Mouse (Mus musculus): ENCODE data around the gene Gpd1l. TPM values are rescaled to one million over a fixed set of nuclear protein-coding genes. Genes with fewer than 3 reads are reported as not detected.

The Gpd1l gene
- polyA plus RNA-seq, 1 experiment from 2014 or later: 15.2 TPM

DNA sequence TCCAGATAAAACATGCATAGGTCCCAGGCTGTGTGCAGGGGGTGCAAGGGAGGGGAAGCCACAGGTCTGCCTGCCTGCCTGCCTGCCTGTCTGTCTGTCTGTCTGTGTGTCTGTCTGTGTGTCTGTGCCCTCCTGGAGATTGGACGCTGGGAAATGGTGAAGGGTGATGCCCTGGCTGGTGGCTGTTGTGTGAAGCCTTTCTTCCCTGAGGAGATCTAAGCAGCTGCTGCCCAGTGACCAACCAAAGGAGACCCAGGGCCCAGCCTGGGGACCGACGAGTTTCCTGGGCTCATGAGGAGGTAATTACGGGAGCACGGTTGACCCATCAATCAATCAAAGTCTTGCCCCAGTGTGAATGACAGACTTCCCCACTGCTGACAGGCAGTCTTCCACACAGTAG, 11.6 kb downstream of the Gpd1l start:
- no peak for DNase-seq (ENCODE audit: low spot score)
- H3K27ac ChIP-seq (replicated peaks): no peak overlapping the region
- peaks cover 17% of the 10 kb centered on the region for H3K4me1 ChIP-seq
- no peaks in the 10 kb centered on the region for H3K9me3 ChIP-seq (replicated peaks)
- H3K4me3 ChIP-seq: no peak overlapping the region
- WGBS: 81% methylated on average over 5 of the region's 5 CpGs
- H3K36me3 ChIP-seq: peaks cover 12% of the 10 kb centered on the region
- no peaks in the 10 kb centered on the region for H3K27me3 ChIP-seq (ENCODE audit: low read depth, poor library complexity, severe bottlenecking)

DNA sequence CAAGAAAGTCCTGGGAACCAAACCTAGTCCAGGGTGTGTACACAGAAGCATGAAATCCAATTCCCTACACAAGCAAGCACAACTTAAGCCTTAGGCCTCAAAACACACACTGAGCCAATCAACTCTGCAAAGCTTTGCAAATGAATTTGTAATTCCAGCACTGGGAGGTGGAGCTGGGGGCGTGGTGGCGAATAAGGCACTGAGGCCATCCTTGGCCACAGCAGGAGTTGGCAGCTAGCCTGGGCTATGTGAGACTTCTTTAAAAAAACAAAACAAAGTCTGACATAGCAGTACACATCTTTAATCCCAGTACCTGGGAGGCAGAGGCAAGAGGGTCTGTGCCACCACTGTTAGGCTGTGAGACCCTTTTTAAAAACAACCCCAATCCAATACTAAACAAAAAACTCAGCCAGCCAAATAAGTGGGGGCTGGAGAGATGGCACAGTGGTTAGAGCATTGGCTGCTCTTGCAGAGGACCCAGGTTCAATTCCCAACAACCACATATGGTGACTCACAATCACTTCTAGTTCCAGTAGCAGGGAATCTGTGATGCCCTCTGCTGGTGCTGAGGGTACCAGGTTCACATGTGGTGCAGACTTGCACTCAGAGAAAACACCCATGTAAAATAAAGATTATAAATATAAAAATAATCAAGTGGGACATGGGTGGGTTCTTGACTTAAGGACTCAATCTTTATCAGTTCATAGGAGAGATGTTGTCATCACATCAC, 12.3 kb downstream of the Gpd1l start:
- Histone ChIP-seq H3K9me3 (replicated peaks) (no peaks in the 10 kb centered on the region), H3K36me3 (peaks cover 19% of the 10 kb centered on the region), H3K4me3 (no peak overlapping the region), H3K4me1 (peaks cover 17% of the 10 kb centered on the region), H3K27ac (replicated peaks) (no peak overlapping the region), H3K27me3 (ENCODE audit: low read depth, poor library complexity, severe bottlenecking) (no peaks in the 10 kb centered on the region)
- WGBS: 90% methylated on average over 2 of the region's 2 CpGs
- DNase-seq (ENCODE audit: low spot score): no peak

DNA sequence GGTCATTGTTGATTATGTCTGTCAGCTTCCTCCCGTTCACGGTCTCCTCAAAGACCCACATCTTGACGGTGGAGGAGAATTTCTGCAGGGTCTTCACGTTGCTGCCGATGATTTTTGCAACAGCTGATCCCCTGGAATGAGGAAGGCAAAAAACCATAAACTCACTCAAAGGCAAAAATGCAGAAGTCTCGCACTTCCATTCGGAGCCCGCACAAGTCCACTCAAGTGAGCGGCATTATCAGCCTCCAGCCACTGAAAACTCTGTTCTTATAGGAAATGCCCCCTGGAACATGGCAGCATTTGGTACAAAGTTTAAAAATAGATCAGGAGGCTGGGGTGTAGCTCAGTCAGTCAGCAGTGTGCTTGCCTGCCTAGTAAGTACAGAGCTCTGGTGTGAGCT, 13.2 kb downstream of the Gpd1l start:
- Histone ChIP-seq H3K36me3 (peaks cover 27% of the 10 kb centered on the region), H3K27me3 (ENCODE audit: low read depth, poor library complexity, severe bottlenecking) (no peaks in the 10 kb centered on the region), H3K4me3 (no peak overlapping the region), H3K9me3 (replicated peaks) (no peaks in the 10 kb centered on the region), H3K4me1 (peaks cover 17% of the 10 kb centered on the region), H3K27ac (replicated peaks) (no peak overlapping the region)
- WGBS: 93% methylated on average over 9 of the region's 9 CpGs
- no peak for DNase-seq (ENCODE audit: low spot score)

DNA sequence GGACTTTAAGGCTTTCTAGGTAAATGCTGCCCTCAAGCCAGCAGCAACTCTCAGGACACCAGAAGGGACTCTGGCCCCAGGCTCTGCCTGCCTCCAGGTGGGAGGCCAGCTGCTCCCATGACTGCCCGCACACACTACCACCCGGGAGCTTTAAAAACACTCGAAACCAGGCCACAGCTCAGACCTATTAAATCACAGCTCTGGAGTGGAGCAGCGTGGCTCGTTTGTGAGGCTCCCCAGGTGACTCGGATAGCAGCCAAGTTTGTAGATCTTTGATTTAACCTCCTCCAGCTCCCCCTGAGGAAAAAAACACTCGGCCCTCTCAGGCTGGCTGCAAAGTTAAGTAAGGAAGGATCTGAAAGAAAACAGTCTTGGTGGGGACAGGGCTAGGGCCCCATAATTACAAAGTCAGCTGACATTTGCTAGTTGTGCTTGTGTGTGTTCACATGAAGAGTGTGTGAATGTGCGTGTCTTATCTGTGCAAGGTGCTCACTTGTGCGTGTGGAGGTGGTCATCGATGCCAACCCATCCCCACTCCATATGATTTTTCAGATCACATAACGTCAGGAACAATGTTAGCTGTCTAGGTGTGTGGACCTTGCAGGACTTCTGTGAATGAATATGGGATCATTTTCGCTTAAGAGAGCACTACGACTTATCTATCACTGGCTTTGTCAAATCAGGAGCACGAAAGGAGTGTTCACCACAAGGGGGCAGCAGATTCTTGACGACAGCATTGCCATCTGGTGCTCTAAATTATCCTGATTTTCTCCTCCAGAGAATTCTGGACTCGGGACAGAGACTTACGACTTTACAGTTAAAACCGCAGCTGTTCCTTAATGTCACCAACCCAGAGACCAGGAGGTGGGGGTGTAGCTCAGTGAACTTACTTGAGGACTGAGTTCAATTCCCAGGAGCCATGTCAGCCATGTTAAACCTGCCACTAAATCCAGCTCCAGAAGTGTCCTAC, 20.8 kb downstream of the Gpd1l start:
- 66% methylated on average over 18 of the region's 18 CpGs for WGBS
- Histone ChIP-seq H3K9me3 (replicated peaks) (no peaks in the 10 kb centered on the region), H3K4me1 (no peaks in the 10 kb centered on the region), H3K27ac (replicated peaks) (no peak overlapping the region; the same call in 1 of the 2 replicates), H3K36me3 (peaks cover 52% of the 10 kb centered on the region), H3K4me3 (no peak overlapping the region), H3K27me3 (ENCODE audit: low read depth, poor library complexity, severe bottlenecking) (no peaks in the 10 kb centered on the region)
- DNase-seq (ENCODE audit: low spot score): peak; percentile 71

DNA sequence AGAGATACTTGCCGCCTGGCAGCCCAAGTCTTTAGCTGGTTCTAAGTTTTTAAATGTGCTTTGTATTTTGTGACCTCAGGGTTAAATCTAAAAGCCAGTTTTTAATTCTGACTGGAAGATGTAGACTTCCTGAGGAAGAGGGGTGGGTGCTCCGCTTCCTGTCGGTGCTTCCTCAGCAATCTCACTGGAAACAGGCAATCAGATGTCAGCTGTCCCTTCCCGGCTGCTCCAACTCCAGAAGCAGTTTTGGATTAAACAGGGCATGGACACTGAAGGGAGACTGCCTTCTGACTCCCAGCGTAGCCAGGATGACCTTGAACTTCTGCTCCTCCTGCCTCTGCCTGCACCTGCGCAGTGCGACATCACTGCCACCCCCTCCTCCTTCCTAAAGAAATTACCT, 26.3 kb downstream of the Gpd1l start:
- H3K27me3 ChIP-seq (ENCODE audit: low read depth, poor library complexity, severe bottlenecking): no peaks in the 10 kb centered on the region
- DNase-seq (ENCODE audit: low spot score): no peak
- H3K4me3 ChIP-seq: no peak overlapping the region
- H3K9me3 ChIP-seq (replicated peaks): no peaks in the 10 kb centered on the region
- no peak overlapping the region for H3K27ac ChIP-seq (replicated peaks)
- 86% methylated on average over 7 of the region's 7 CpGs for WGBS
- no peaks in the 10 kb centered on the region for H3K4me1 ChIP-seq
- H3K36me3 ChIP-seq: peaks cover 21% of the 10 kb centered on the region

DNA sequence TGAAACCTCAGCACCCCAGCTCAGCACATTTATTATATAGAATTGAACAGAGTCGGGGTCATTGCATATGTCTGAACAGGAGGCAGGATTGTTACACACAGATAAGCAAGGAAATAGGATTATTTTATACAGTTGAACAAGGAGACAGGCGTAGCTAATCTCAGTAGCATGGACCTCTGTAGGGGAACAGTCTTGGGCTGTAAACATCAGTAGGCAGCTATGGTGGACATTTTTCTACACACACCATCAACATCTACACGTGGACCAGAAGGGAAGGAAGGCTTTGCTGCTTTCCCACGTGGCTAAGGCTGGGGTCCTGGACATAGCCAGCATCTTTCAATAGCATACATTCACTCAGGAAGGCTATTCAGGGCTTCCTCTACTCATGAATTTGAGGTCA, 37.9 kb downstream of the Gpd1l start:
- DNase-seq (ENCODE audit: low spot score): no peak
- H3K9me3 ChIP-seq (replicated peaks): peaks cover 3% of the 10 kb centered on the region; the same call in 1 of the 2 replicates
- no peaks in the 10 kb centered on the region for H3K27me3 ChIP-seq (ENCODE audit: low read depth, poor library complexity, severe bottlenecking)
- no peak overlapping the region for H3K4me3 ChIP-seq
- WGBS: 74% methylated on average over 4 of the region's 4 CpGs
- no peak overlapping the region for H3K27ac ChIP-seq (replicated peaks)
- H3K4me1 ChIP-seq: no peaks in the 10 kb centered on the region
- H3K36me3 ChIP-seq: no peaks in the 10 kb centered on the region

DNA sequence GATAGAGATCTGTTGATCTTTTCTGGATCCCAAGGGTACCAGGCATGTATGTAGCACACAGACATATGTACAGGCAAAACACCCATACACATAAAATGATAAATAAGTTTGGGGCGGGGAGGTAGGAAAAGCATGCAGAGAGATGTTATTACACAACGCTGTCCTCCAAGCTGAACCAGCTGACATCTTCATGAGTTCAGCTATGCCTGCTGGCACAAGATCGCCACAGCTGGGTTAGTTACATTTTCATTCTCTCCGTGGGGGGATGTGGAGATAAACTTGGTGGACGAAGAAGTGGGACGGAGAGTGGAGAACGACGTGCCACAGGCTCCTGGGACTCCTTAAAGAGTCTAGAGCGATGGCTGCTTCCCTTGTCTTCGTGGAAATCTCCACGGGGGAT, 40.8 kb downstream of the Gpd1l start:
- H3K4me3 ChIP-seq: no peak overlapping the region
- DNase-seq (ENCODE audit: low spot score): no peak
- 87% methylated on average over 11 of the region's 11 CpGs for WGBS
- peaks cover 3% of the 10 kb centered on the region; the same call in 1 of the 2 replicates for H3K9me3 ChIP-seq (replicated peaks)
- no peaks in the 10 kb centered on the region for H3K36me3 ChIP-seq
- H3K4me1 ChIP-seq: 0 out of 2 replicates have a peak, but pooled peaks cover 2% of the 10 kb centered on the region
- no peak overlapping the region for H3K27ac ChIP-seq (replicated peaks)
- no peaks in the 10 kb centered on the region for H3K27me3 ChIP-seq (ENCODE audit: low read depth, poor library complexity, severe bottlenecking)

DNA sequence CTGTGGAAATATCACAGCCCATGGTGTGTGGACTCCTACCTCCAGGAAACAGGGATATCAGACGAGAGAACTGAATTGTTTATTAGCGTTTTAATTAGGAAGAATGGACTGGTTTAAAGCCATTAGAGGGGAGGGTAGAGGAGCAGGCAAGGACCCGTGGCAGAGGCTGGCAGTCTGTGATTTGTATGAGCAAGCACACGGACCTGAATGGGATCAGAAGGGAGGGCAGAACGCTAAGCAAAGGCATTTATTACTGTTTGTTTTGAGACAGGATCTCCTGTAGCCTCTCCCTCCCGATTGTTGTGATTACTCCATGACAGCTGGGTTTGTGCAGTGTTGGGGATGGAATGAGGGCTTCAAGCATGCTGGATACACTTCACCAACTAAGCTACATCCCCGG, 43.4 kb downstream of the Gpd1l start:
- Histone ChIP-seq H3K36me3 (no peaks in the 10 kb centered on the region), H3K27ac (replicated peaks) (no peak overlapping the region), H3K27me3 (ENCODE audit: low read depth, poor library complexity, severe bottlenecking) (no peaks in the 10 kb centered on the region), H3K4me1 (peaks cover 11% of the 10 kb centered on the region; the same call in 1 of the 2 replicates), H3K9me3 (replicated peaks) (peaks cover 3% of the 10 kb centered on the region; the same call in 1 of the 2 replicates), H3K4me3 (no peak overlapping the region)
- DNase-seq (ENCODE audit: low spot score): no peak
- WGBS: 66% methylated on average over 7 of the region's 7 CpGs

DNA sequence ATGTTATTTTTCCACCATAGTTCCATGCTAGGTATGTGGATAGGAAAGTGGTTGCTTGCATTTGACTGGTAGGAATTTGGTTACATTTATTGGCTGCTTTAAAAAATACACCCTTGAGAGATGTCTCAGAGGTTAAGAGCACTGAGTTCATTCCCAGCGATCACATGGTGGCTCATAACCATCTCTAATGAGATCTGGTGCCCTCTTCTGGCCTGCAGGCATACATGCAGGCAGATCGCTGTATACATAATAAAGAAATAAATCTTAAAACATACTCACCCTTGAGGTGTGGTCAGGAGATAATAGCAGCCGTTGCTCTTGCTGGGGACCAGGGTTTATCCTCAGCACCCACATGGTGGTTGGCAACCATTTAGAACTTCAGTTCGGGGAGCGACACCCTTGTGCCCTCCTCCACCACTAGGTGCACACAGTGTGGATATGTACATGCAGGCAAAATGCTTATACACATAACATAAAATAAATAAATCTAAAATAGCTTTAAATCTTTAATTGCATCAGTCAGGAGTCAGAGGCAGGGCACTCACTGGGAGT, 44.9 kb downstream of the Gpd1l start:
- DNase-seq (ENCODE audit: low spot score): no peak
- peaks cover 11% of the 10 kb centered on the region; the same call in 1 of the 2 replicates for H3K4me1 ChIP-seq
- no peaks in the 10 kb centered on the region for H3K27me3 ChIP-seq (ENCODE audit: low read depth, poor library complexity, severe bottlenecking)
- no peaks in the 10 kb centered on the region for H3K36me3 ChIP-seq
- WGBS: 84% methylated on average over 5 of the region's 5 CpGs
- H3K4me3 ChIP-seq: no peak overlapping the region
- no peak overlapping the region for H3K27ac ChIP-seq (replicated peaks)
- no peaks in the 10 kb centered on the region; the same call in 1 of the 2 replicates for H3K9me3 ChIP-seq (replicated peaks)

DNA sequence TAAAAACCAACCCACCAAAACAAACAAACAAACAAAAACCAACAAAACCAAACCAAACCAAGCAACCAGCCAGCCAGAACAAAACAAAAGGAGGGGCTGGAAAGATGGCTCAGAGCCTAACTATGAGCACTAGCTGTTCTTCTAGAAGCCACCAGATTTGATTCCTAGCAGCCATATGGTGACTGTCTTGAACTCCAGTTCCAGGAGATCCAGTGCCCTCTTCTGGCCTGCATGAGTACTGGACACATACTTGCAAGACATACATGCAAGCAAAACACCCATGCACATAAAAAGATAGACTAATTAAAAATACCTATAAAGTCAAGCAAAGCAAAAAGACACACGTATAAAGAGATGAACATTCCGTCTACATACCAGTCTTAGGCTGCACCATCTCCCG, 46.1 kb downstream of the Gpd1l start:
- Histone ChIP-seq H3K4me3 (no peak overlapping the region), H3K27me3 (ENCODE audit: low read depth, poor library complexity, severe bottlenecking) (no peaks in the 10 kb centered on the region), H3K9me3 (replicated peaks) (no peaks in the 10 kb centered on the region; the same call in 1 of the 2 replicates), H3K4me1 (peaks cover 11% of the 10 kb centered on the region; the same call in 1 of the 2 replicates), H3K27ac (replicated peaks) (no peak overlapping the region), H3K36me3 (no peaks in the 10 kb centered on the region)
- WGBS: 87% methylated on average over 3 of the region's 3 CpGs
- peak; percentile 27 for DNase-seq (ENCODE audit: low spot score)

DNA sequence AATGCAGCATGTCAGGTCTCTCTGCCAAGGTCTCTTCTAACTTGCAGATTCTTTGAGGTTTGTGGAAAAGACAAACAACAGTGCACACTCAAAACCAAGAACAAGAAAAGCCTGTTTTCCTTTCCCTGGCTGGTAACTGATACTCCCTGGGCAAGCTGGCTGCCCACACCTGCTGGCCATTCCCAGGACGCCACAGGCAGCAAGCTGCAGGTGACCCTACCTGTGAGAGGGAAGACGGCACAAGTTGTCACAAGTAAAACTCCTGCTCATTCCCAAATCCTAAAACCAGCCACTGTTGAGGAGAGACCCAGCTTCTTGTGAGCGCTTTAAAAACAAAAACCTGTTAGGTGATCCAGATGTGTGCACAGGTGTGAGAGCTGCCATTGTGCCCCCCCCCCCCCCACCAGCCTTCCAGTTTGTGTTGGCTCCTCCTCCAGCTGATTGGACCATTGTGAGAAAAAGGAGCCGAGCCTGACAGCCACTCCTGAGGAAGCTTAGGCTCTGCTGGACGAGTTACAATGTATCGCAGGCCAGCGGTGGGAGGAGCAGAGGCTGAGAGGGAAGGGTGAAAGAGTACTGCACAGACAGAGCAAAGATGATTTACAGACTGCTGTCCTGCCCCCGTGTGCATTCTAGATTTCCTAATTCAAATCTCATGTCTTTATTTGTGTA, 47.7 kb downstream of the Gpd1l start:
- H3K4me3 ChIP-seq: no peak overlapping the region
- H3K27ac ChIP-seq (replicated peaks): no peak overlapping the region
- DNase-seq (ENCODE audit: low spot score): no peak
- H3K36me3 ChIP-seq: no peaks in the 10 kb centered on the region
- H3K27me3 ChIP-seq (ENCODE audit: low read depth, poor library complexity, severe bottlenecking): no peaks in the 10 kb centered on the region
- H3K4me1 ChIP-seq: peaks cover 11% of the 10 kb centered on the region; the same call in 1 of the 2 replicates
- H3K9me3 ChIP-seq (replicated peaks): no peaks in the 10 kb centered on the region; the same call in 1 of the 2 replicates
- WGBS: 28% methylated on average over 8 of the region's 8 CpGs

DNA sequence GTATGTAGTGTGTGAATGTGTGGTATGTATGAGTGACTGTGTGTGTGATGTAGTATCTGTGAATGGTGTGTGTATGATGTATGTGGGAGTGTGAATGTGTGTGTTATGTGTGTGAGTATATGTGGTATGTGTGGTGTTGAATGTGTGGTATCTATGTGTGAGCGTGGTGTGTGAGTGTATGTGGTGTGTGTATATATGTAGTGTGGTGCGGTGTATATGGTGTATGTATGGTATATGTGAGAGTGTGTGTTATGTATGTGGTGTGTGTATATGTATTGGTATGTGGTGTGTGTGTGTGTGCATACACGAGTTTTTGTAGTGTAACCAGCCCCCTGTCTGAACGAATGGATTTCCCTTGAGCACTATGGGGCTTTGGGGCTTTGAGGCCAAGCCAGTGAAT, 48.2 kb downstream of the Gpd1l start:
- WGBS: 84% methylated on average over 4 of the region's 4 CpGs
- Histone ChIP-seq H3K4me3 (no peak overlapping the region), H3K4me1 (peaks cover 11% of the 10 kb centered on the region; the same call in 1 of the 2 replicates), H3K27me3 (ENCODE audit: low read depth, poor library complexity, severe bottlenecking) (no peaks in the 10 kb centered on the region), H3K27ac (replicated peaks) (no peak overlapping the region), H3K36me3 (no peaks in the 10 kb centered on the region), H3K9me3 (replicated peaks) (no peaks in the 10 kb centered on the region; the same call in 1 of the 2 replicates)
- DNase-seq (ENCODE audit: low spot score): no peak
